In the genomic region with DNA sequence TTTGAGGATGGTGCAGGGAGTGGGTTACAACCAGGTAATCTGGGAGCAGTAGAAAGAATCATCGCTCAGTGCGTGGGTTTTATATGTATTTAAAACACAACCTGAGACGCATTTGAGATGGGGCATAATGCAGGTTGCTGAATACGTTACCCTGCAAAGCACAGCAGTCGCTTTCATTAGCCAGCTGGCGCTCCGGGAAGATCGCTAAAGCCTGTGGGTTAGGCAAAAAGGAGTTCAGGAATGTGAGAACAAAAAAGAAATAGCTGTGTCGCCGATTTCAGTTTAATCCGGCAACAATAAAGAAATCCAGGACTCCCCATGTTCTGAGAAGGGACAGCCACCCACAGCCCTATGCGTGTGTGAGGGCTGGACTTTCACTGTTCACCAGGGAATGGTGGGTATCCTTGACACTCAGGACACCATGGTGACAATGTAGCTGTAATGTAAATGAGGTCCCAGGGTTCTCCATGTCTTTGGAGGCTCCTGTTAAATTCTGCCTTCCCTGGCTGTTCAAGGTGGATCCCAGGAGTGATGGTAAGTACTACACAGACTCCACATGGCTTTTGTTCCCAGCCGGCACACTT, we compare ENCODE assay signal across 23 mouse cellular contexts. TPM values are rescaled to one million over a fixed set of nuclear protein-coding genes. Genes with fewer than 3 reads are reported as not detected.
A peak's percentile ranks its signal among the peaks of the same experiment; 100 is the strongest.
DNase-seq lines count a peak whose midpoint lies in the region; ATAC-seq lines count a peak whose summit lies in the region.
"Had no signal": no experiment of that assay in that cellular context is flagged by ENCODE, and none has a peak within 500 bp of the region (broad histone marks: within the 10 kb centered on the region; RNA-seq: fewer than 3 reads in every experiment).

No protein-coding gene starts in this region.

- H3K4me2 ChIP-seq in forebrain, embryonic 12.5 days, result peak overlapping the region; percentile 22; the same call in 1 of the 2 replicates
- H3K4me2 ChIP-seq in forebrain, embryonic 15.5 days (replicated peaks), result no peak overlapping the region; the same call in 1 of the 2 replicates
- peak overlapping the region; percentile 14 for H3K4me2 ChIP-seq in hindbrain, embryonic 16.5 days (ENCODE audit: low read length)
- H3K4me2 ChIP-seq in hindbrain, embryonic 11.5 days (replicated peaks; ENCODE audit: low read depth, low read length), result no peak overlapping the region
- H3K4me2 ChIP-seq in midbrain, embryonic 16.5 days (ENCODE audit: low read length), result peak overlapping the region; percentile 6; the same call in 1 of the 2 replicates
- H3K4me2 ChIP-seq in kidney, embryonic 14.5 days (replicated peaks; ENCODE audit: low read depth, low read length), result no peak overlapping the region
- H3K4me2 ChIP-seq: embryonic facial prominence, embryonic 15.5 days; heart, embryonic 15.5 days; limb, embryonic 13.5 days; liver, embryonic 13.5 days; lung, embryonic 14.5 days; stomach, embryonic 15.5 days had no signal

- H3K27ac ChIP-seq in forebrain, embryonic 12.5 days, result no peak overlapping the region
- no peak overlapping the region for H3K27ac ChIP-seq in forebrain, embryonic 15.5 days (replicated peaks)
- H3K27ac ChIP-seq in hindbrain, embryonic 16.5 days (ENCODE audit: low read depth, low read length), result no peak overlapping the region
- no peak overlapping the region for H3K27ac ChIP-seq in hindbrain, embryonic 11.5 days (ENCODE audit: low read depth, low read length)
- no peak overlapping the region for H3K27ac ChIP-seq in midbrain, embryonic 10.5 days (replicated peaks)
- no peak overlapping the region for H3K27ac ChIP-seq in midbrain, embryonic 16.5 days (ENCODE audit: low read length)
- H3K27ac ChIP-seq in kidney, embryonic 14.5 days (ENCODE audit: low read depth, low read length), result no peak overlapping the region
- H3K27ac ChIP-seq: embryonic facial prominence, embryonic 15.5 days; heart, embryonic 15.5 days; kidney, postnatal 0 days; limb, embryonic 13.5 days; liver, embryonic 13.5 days; macrophage; stomach, embryonic 15.5 days had no signal

- H3K9ac ChIP-seq in forebrain, embryonic 12.5 days, result peak overlapping the region; percentile 8; the same call in 1 of the 2 replicates
- H3K9ac ChIP-seq in forebrain, embryonic 15.5 days (replicated peaks), result no peak overlapping the region
- 0 out of 2 replicates have a peak overlapping the region, but pooled peaks have one; percentile 8 for H3K9ac ChIP-seq in hindbrain, embryonic 16.5 days (ENCODE audit: low read depth, low read length)
- H3K9ac ChIP-seq in hindbrain, embryonic 11.5 days (ENCODE audit: low read depth, low read length), result no peak overlapping the region
- H3K9ac ChIP-seq in midbrain, embryonic 16.5 days (ENCODE audit: low read depth, low read length), result no peak overlapping the region
- no peak overlapping the region for H3K9ac ChIP-seq in kidney, embryonic 14.5 days (ENCODE audit: low read depth, low read length)
- H3K9ac ChIP-seq: embryonic facial prominence, embryonic 15.5 days; heart, embryonic 15.5 days; limb, embryonic 13.5 days; liver, embryonic 13.5 days; lung, embryonic 14.5 days; stomach, embryonic 15.5 days had no signal

- 12% methylated on average over 13 of the region's 13 CpGs for WGBS in forebrain, embryonic 12.5 days
- 7% methylated on average over 13 of the region's 13 CpGs for WGBS in forebrain, embryonic 15.5 days
- WGBS in hindbrain, embryonic 16.5 days, result 30% methylated on average over 13 of the region's 13 CpGs
- 48% methylated on average over 13 of the region's 13 CpGs for WGBS in hindbrain, embryonic 11.5 days
- 28% methylated on average over 13 of the region's 13 CpGs for WGBS in midbrain, embryonic 10.5 days
- WGBS in midbrain, embryonic 16.5 days, result 7% methylated on average over 13 of the region's 13 CpGs
- 61% methylated on average over 13 of the region's 13 CpGs for WGBS in kidney, embryonic 14.5 days

- H3K4me1 ChIP-seq in forebrain, embryonic 12.5 days, result peaks cover 10% of the 10 kb centered on the region
- 0 out of 2 replicates have a peak, but pooled peaks cover 5% of the 10 kb centered on the region for H3K4me1 ChIP-seq in forebrain, embryonic 15.5 days
- no peaks in the 10 kb centered on the region; the same call in 1 of the 2 replicates for H3K4me1 ChIP-seq in hindbrain, embryonic 16.5 days (ENCODE audit: control insufficient read depth, insufficient read depth, low read depth, low read length)
- no peaks in the 10 kb centered on the region for H3K4me1 ChIP-seq in hindbrain, embryonic 11.5 days (replicated peaks; ENCODE audit: control insufficient read depth, insufficient read depth, low read length)
- peaks cover 13% of the 10 kb centered on the region for H3K4me1 ChIP-seq in midbrain, embryonic 10.5 days
- H3K4me1 ChIP-seq in midbrain, embryonic 16.5 days (ENCODE audit: control insufficient read depth, insufficient read depth, low read length), result peaks cover 4% of the 10 kb centered on the region; the same call in 1 of the 2 replicates
- H3K4me1 ChIP-seq in kidney, embryonic 14.5 days (ENCODE audit: control insufficient read depth, insufficient read depth, low read length), result no peaks in the 10 kb centered on the region
- H3K4me1 ChIP-seq: embryonic facial prominence, embryonic 15.5 days; heart, embryonic 15.5 days; stomach, embryonic 15.5 days had no signal

- H3K4me3 ChIP-seq in forebrain, embryonic 12.5 days (replicated peaks), result no peak overlapping the region
- no peak overlapping the region for H3K4me3 ChIP-seq in forebrain, embryonic 15.5 days
- no peak overlapping the region for H3K4me3 ChIP-seq in hindbrain, embryonic 16.5 days (ENCODE audit: low read length)
- no peak overlapping the region for H3K4me3 ChIP-seq in hindbrain, embryonic 11.5 days (ENCODE audit: low read depth, low read length)
- H3K4me3 ChIP-seq in midbrain, embryonic 10.5 days, result 0 out of 2 replicates have a peak overlapping the region, but pooled peaks have one; percentile 3
- H3K4me3 ChIP-seq in midbrain, embryonic 16.5 days (ENCODE audit: low read depth, low read length), result no peak overlapping the region
- no peak overlapping the region for H3K4me3 ChIP-seq in kidney, embryonic 14.5 days (ENCODE audit: low read length)
- H3K4me3 ChIP-seq: embryonic facial prominence, embryonic 15.5 days; heart, embryonic 15.5 days; limb, embryonic 13.5 days; liver, embryonic 13.5 days; stomach, embryonic 15.5 days had no signal

- ATAC-seq in forebrain, embryonic 12.5 days (ENCODE audit: low FRiP score), result no peak
- ATAC-seq in forebrain, embryonic 15.5 days (replicated peaks), result no peak
- no peak for ATAC-seq in hindbrain, embryonic 16.5 days
- no peak for ATAC-seq in hindbrain, embryonic 11.5 days (ENCODE audit: low FRiP score)
- ATAC-seq in midbrain, embryonic 16.5 days, result no peak
- no peak for ATAC-seq in kidney, embryonic 14.5 days (ENCODE audit: low FRiP score, low TSS enrichment)

- DNase-seq in hindbrain, embryonic 11.5 days (ENCODE audit: low spot score), result no peak
- peak; percentile 16 for DNase-seq in midbrain, embryonic 10.5 days (ENCODE audit: low spot score)
- DNase-seq in lung, postnatal 25 days (ENCODE audit: low spot score), result no peak
- DNase-seq: adrenal gland, adult 8-10 months; cerebellum, adult 11 months; gastrocnemius, postnatal 25 days; kidney, adult 11 months; layer of hippocampus, postnatal 36 days; liver, embryonic 13.5 days; lung, embryonic 14.5 days; retina, postnatal 1 day; thymus, adult 2 months had no signal

- H3K36me3 ChIP-seq in forebrain, embryonic 12.5 days (replicated peaks), result no peaks in the 10 kb centered on the region
- no peaks in the 10 kb centered on the region for H3K36me3 ChIP-seq in forebrain, embryonic 15.5 days
- no peaks in the 10 kb centered on the region for H3K36me3 ChIP-seq in hindbrain, embryonic 16.5 days (ENCODE audit: control insufficient read depth, insufficient read depth, low read length)
- H3K36me3 ChIP-seq in hindbrain, embryonic 11.5 days (ENCODE audit: control insufficient read depth, insufficient read depth, low read length), result no peaks in the 10 kb centered on the region
- H3K36me3 ChIP-seq in midbrain, embryonic 10.5 days, result no peaks in the 10 kb centered on the region
- no peaks in the 10 kb centered on the region for H3K36me3 ChIP-seq in midbrain, embryonic 16.5 days (ENCODE audit: control insufficient read depth, insufficient read depth, low read length)
- no peaks in the 10 kb centered on the region for H3K36me3 ChIP-seq in kidney, embryonic 14.5 days (ENCODE audit: control insufficient read depth, insufficient read depth, low read length)
- H3K36me3 ChIP-seq: embryonic facial prominence, embryonic 15.5 days; heart, embryonic 15.5 days; limb, embryonic 13.5 days; liver, embryonic 13.5 days; stomach, embryonic 15.5 days had no signal

- no peaks in the 10 kb centered on the region for H3K9me3 ChIP-seq in forebrain, embryonic 12.5 days
- no peaks in the 10 kb centered on the region for H3K9me3 ChIP-seq in forebrain, embryonic 15.5 days
- H3K9me3 ChIP-seq in hindbrain, embryonic 16.5 days (ENCODE audit: control insufficient read depth, low read length), result no peaks in the 10 kb centered on the region
- no peaks in the 10 kb centered on the region for H3K9me3 ChIP-seq in hindbrain, embryonic 11.5 days (ENCODE audit: control insufficient read depth, low read length)
- no peaks in the 10 kb centered on the region for H3K9me3 ChIP-seq in midbrain, embryonic 10.5 days (replicated peaks)
- H3K9me3 ChIP-seq in midbrain, embryonic 16.5 days (replicated peaks; ENCODE audit: control insufficient read depth, low read length, poor library complexity, severe bottlenecking), result no peaks in the 10 kb centered on the region
- no peaks in the 10 kb centered on the region for H3K9me3 ChIP-seq in kidney, embryonic 14.5 days (ENCODE audit: control insufficient read depth, low read length)
- H3K9me3 ChIP-seq: embryonic facial prominence, embryonic 15.5 days; heart, embryonic 15.5 days; limb, embryonic 13.5 days; liver, embryonic 13.5 days; stomach, embryonic 15.5 days had no signal

- 0 out of 2 replicates have a peak, but pooled peaks cover 4% of the 10 kb centered on the region for H3K27me3 ChIP-seq in forebrain, embryonic 12.5 days
- H3K27me3 ChIP-seq in forebrain, embryonic 15.5 days, result no peaks in the 10 kb centered on the region
- H3K27me3 ChIP-seq in hindbrain, embryonic 16.5 days (replicated peaks; ENCODE audit: control insufficient read depth, insufficient read depth, low read length), result no peaks in the 10 kb centered on the region
- H3K27me3 ChIP-seq in hindbrain, embryonic 11.5 days (ENCODE audit: control insufficient read depth, insufficient read depth, low read length), result no peaks in the 10 kb centered on the region
- 0 out of 2 replicates have a peak, but pooled peaks cover 9% of the 10 kb centered on the region for H3K27me3 ChIP-seq in midbrain, embryonic 10.5 days (ENCODE audit: low read depth, poor library complexity, severe bottlenecking)
- H3K27me3 ChIP-seq in midbrain, embryonic 16.5 days (ENCODE audit: control insufficient read depth, insufficient read depth, low read depth, low read length), result no peaks in the 10 kb centered on the region
- no peaks in the 10 kb centered on the region for H3K27me3 ChIP-seq in kidney, embryonic 14.5 days (ENCODE audit: control insufficient read depth, insufficient read depth, low read length)
- H3K27me3 ChIP-seq: embryonic facial prominence, embryonic 15.5 days; limb, embryonic 13.5 days; liver, embryonic 13.5 days; stomach, embryonic 15.5 days had no signal

RNA-seq across cellular contexts. Expression of a gene that starts 58.6 kb away (rescaled TPM):
- polyA plus RNA-seq in forebrain, embryonic 12.5 days (2016; fragmentation: Nextera tagmentation; extraction: Ambion mirVana), result 15.7 and 17.5 TPM in 2 replicates
- polyA plus RNA-seq in forebrain, embryonic 15.5 days (2015; fragmentation: Nextera tagmentation; extraction: Ambion mirVana), result 10.7 and 11.7 TPM in 2 replicates
- polyA plus RNA-seq in hindbrain, embryonic 16.5 days (2015; fragmentation: Nextera tagmentation; extraction: Ambion mirVana), result 12.3 and 14.3 TPM in 2 replicates
- 18.4 and 26.3 TPM in 2 replicates for polyA plus RNA-seq in hindbrain, embryonic 11.5 days (2014; fragmentation: Nextera tagmentation; extraction: Ambion mirVana)
- polyA plus RNA-seq in midbrain, embryonic 10.5 days (2016; fragmentation: Nextera tagmentation; extraction: Ambion mirVana), result 10.1 and 13.3 TPM in 2 replicates
- polyA plus RNA-seq in midbrain, embryonic 16.5 days (2015; fragmentation: Nextera tagmentation; extraction: Ambion mirVana), result 8.0 and 9.9 TPM in 2 replicates
- polyA plus RNA-seq in kidney, embryonic 14.5 days (2014; fragmentation: Nextera tagmentation; extraction: Ambion mirVana), result 6.6 and 13.6 TPM in 2 replicates

Comparison
In these comparisons a context has a peak if more than half of its experiments do, and no peak if none do; other contexts are left out.
1. H3K4me2 ChIP-seq: peak in forebrain, embryonic 12.5 days (single experiment), hindbrain, embryonic 16.5 days (single experiment) and midbrain, embryonic 16.5 days (single experiment); none in forebrain, embryonic 15.5 days (single experiment), hindbrain, embryonic 11.5 days (single experiment) and kidney, embryonic 14.5 days (single experiment).
2. H3K9ac ChIP-seq: peak in forebrain, embryonic 12.5 days (single experiment) and hindbrain, embryonic 16.5 days (single experiment); none in forebrain, embryonic 15.5 days (single experiment), hindbrain, embryonic 11.5 days (single experiment), midbrain, embryonic 16.5 days (single experiment) and kidney, embryonic 14.5 days (single experiment).